Mouse (Mus musculus) megakaryocyte, embryonic 14.5 days (primary cell): Measurements from ENCODE around the gene Bsg.
A peak's percentile ranks its signal among the peaks of the same experiment; 100 is the strongest.

Experiments used
- FLI1 ChIP-seq: IDR thresholded peaks from 2 replicates; pipeline ENCODE4 v1.6.1; 2012; ENCODE audit warnings: low read length, inconsistent platforms, mixed read lengths
- GATA1 ChIP-seq: IDR thresholded peaks from 3 replicates; pipeline ENCODE4 v1.6.1; 2012; ENCODE audit warnings: mixed read lengths, low read length, inconsistent platforms, borderline replicate concordance

DNA sequence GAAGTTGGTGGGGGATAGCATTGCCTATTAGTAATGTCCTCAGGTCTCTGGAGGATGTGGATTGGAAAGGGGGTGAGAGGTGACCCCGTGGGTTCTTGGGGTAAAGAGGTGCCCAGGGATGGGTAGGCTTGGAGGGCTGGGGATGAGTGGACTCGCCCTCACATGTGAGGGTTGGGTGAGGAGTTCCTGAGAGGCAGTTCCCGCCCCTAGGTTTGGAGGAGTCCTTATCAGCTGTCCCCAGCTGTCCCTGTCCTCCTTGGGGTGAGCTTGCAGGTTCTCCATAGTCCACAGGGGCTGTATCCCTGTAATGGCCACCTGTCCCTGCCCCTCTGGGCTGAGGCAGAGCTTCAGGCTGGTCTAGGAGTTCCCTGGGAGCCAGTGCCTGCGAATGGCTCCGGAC is 1.7 kb downstream of the Bsg start:
- 0 out of 3 replicates have a peak, but pooled peaks have one; percentile 59 for TF ChIP-seq GATA1
- TF ChIP-seq FLI1: no peak
